Mouse (Mus musculus) B cell, adult 2 months (primary cell): ENCODE measurements at regions not wholly inside any gene's neighbourhood (a gene's known extent, or its start where the extent isn't known, plus 50 kb on each side); places are given as distances from the start of the nearest gene placed in this dataset.

Experiments
- DNase-seq, 2 experiments: peaks; one replicate each; pipeline ENCODE4 v3.0.0; 2022

DNA sequence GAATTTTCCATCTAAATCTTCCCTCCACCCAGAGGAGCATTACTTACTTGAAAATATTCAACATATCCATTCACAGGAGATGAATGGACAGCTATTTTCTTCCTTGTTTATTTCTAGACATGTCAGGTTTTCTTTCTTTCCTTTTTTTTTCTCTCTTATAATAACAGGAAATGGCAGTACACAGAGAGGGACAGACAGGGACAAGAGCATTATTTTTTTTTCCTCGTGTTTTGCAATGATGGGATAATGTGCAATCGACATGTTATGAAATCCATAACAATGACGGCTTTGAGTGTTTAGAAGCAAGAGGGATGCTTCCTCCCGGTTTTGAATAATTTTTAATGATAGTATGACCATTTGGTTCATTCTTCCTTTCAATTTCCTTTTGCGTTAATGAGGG lies 86.6 kb upstream of the Gm765 start:
- no peak for DNase-seq

DNA sequence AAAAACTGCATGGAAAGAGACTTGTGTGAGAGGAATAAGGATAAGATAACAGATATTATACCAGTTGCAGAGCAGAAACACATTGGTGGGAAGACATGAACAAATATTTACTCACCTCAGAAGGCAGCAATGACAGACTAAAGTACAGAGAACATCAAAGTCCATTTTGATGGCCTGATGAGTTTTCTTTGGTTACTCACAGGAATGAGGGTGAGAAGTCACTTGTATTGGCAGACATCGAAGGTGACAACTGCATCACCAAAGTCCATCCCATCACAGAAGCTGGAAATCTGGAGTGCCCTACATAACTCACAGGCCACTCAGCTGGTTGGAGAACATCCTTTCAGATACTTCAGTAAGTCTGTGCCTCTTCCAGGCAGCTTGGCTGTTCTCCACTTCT lies 60.1 kb upstream of the Gm765 start:
- no peak for DNase-seq

DNA sequence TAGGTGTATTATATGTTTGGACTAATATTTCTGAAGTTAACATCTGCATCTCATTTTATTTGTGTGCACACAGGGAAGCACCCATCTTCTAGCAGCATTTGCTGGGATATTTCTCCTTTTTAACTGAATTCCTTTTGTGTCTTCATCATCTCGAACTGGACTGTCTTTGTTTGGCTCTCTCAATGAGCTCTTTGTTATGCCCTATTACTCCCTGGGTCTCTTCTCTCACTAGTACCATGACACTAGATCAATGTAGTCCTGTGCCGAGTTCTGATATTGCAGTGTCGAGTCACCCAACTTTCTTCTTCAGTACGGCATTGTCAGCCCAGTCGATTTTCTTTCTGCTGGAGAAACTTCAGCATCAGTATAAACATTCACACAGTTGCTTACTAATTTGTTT lies 52.0 kb upstream of the Gm765 start:
- DNase-seq: no peak
